Mouse (Mus musculus) ES-Bruce4 (cell line): Measurements from ENCODE around the gene Slfn5.

ENCODE experiments used
- CTCF ChIP-seq: IDR thresholded peaks from one replicate; pipeline ENCODE4 v1.8.1; 2011; ENCODE audit warnings: low read depth, low read length
- EP300 ChIP-seq: IDR thresholded peaks from 2 replicates; pipeline ENCODE4 v1.6.1; 2011; ENCODE audit warnings: low read depth, low read length; ENCODE audit not compliant: insufficient read depth
- POLR2A ChIP-seq: IDR thresholded peaks from one replicate; pipeline ENCODE4 v1.8.1; 2011; ENCODE audit warnings: low read length; ENCODE audit not compliant: insufficient read depth

- TF ChIP-seq POLR2A (no peak), CTCF (no peak), EP300 (no peak)
Measured at GRCm38 (mm10) chr11:82929633-82929950, 21.6 kb upstream of the Slfn5 start.
